Mouse (Mus musculus) liver, embryonic 14 days (tissue): Measurements from ENCODE around the gene Usf3. TPM values are rescaled to one million over a fixed set of nuclear protein-coding genes. Genes with fewer than 3 reads are reported as not detected.

Experiments
- polyA plus RNA-seq: library from polyadenylated mRNA; depleted of rRNA; stranded (reverse); fragments of >200 nt; gene quantifications from 2 replicates; pipeline ENCODE4 v1.2.3, GENCODE M21; 2012; rRNA removed

Gene Usf3
- polyA plus RNA-seq: 3.7 and 4.7 TPM in 2 replicates

GRCm38 (mm10) chr16:44173155-44173941, at the start of gene Usf3:
Usf3 (plus strand) TSS chr16:44173246.

GRCm38 (mm10) chr16:44139536-44140185, 33.4 kb upstream of the Usf3 start, which contains the start of the genes Atp6v1a and Naa50:
Atp6v1a (minus strand) TSS chr16:44139705.
Naa50 (plus strand) TSS chr16:44139830.

Other genes starting within 250 kb of the Usf3 start
- 9.4 and 11.5 TPM in 2 replicates for gene Qtrt2, start 246.4 kb upstream of the Usf3 start, polyA plus RNA-seq
- 0.24 and 0.33 TPM in 2 replicates for gene Zdhhc23, start 193.5 kb upstream of the Usf3 start, polyA plus RNA-seq
- gene Gramd1c, start 109.9 kb upstream of the Usf3 start, polyA plus RNA-seq: 1.7 and 1.9 TPM in 2 replicates
- gene Atp6v1a, start 33.5 kb upstream of the Usf3 start, polyA plus RNA-seq: 11.7 and 14.3 TPM in 2 replicates
- 22.0 and 24.9 TPM in 2 replicates for gene Naa50, start 33.4 kb upstream of the Usf3 start, polyA plus RNA-seq
- 0.01 TPM in 1 of 2 replicates, not detected in the other for gene Sidt1, start 159.9 kb downstream of the Usf3 start, polyA plus RNA-seq
- gene Spice1, start 173.9 kb downstream of the Usf3 start, polyA plus RNA-seq: 6.8 and 8.8 TPM in 2 replicates
- gene Cfap44, start 221.6 kb downstream of the Usf3 start, polyA plus RNA-seq: 0.51 and 0.59 TPM in 2 replicates